Mouse (Mus musculus): ENCODE measurements around the gene Kbtbd4. TPM values are rescaled to one million over a fixed set of nuclear protein-coding genes. Genes with fewer than 3 reads are reported as not detected.
A peak's percentile ranks its signal among the peaks of the same experiment; 100 is the strongest.

Gene Kbtbd4
- polyA plus RNA-seq, 1 experiment from 2014 or later: 55.2 TPM

DNA sequence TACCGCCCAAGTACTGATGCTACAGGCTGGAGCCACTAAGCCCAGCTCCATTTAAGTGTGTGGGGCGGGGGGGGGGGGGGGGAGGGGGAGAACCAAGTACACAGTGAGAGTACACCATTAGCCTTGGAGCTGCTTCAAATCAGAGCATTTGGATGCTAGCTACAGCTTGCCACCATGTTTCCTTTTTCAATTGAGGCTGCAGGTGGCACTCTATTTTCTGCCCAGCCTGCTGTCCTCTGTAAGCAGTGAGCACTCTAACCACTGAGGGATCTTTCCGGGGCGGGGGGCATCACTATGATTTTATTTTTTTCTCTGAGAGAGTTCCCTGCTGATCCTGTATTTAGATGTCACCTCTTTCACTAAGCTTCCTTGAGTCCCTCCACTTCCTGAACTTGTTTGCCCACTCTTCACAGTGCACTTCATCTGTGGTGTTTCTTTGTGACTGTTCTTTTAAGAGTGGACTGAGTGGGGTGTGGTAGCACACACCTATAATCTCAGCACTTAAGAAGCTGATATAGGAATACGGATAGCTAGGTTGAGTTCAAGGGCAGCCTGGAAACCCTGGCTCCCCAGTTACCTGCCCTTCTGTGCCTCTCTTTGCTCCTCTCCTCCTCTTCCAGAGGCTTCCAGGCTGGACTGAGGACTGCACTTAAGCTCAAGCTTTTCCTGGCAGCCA is 26.8 kb upstream of the Kbtbd4 start:
- no peaks in the 10 kb centered on the region for H3K9me3 ChIP-seq (ENCODE audit: control insufficient read depth, low read length)
- ATAC-seq (ENCODE audit: low FRiP score, low TSS enrichment) (no peak), DNase-seq (no peak)
- 69% methylated on average over 5 of the region's 5 CpGs for WGBS
- no peaks in the 10 kb centered on the region for H3K27me3 ChIP-seq (ENCODE audit: control insufficient read depth, insufficient read depth, low read length)
- no peak overlapping the region for H3K4me2 ChIP-seq (ENCODE audit: low read length)
- H3K4me1 ChIP-seq (ENCODE audit: control insufficient read depth, insufficient read depth, low read length): peaks cover 6% of the 10 kb centered on the region; the same call in 1 of the 2 replicates
- H3K4me3 ChIP-seq (replicated peaks; ENCODE audit: low read depth, low read length): no peak overlapping the region
- no peak overlapping the region for H3K27ac ChIP-seq (replicated peaks; ENCODE audit: low read depth, low read length)
- no peaks in the 10 kb centered on the region for H3K36me3 ChIP-seq (ENCODE audit: control insufficient read depth, insufficient read depth, low read length)
- H3K9ac ChIP-seq (replicated peaks; ENCODE audit: low read length): no peak overlapping the region

DNA sequence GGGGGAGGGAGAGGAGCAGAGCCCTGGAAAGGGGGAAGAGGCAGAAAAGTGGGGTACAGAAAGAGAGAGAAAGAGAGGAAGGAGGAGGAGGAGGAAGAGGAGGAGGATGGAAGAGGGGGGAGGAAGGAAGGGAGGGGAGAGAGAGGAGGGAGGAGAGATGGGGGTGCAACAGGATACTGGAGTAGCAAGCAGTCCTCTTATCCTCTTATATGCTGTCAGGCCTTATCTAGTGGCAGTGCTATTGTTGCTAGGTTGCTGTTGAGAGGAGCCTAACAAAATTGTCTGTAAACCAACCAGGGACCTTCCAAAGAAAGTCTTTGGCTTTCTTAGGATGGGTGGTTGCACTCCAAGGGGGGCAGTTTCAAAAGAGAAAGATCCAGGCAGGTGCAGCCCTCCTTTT is 25.1 kb upstream of the Kbtbd4 start:
- no peaks in the 10 kb centered on the region for H3K27me3 ChIP-seq (ENCODE audit: control insufficient read depth, insufficient read depth, low read length)
- H3K4me1 ChIP-seq (ENCODE audit: control insufficient read depth, insufficient read depth, low read length): peaks cover 9% of the 10 kb centered on the region
- no peaks in the 10 kb centered on the region for H3K9me3 ChIP-seq (ENCODE audit: control insufficient read depth, low read length)
- ATAC-seq (ENCODE audit: low FRiP score, low TSS enrichment) (no peak), DNase-seq (no peak)
- no peak overlapping the region for H3K27ac ChIP-seq (replicated peaks; ENCODE audit: low read depth, low read length)
- no peak overlapping the region for H3K9ac ChIP-seq (replicated peaks; ENCODE audit: low read length)
- H3K4me3 ChIP-seq (replicated peaks; ENCODE audit: low read depth, low read length): no peak overlapping the region
- H3K4me2 ChIP-seq (ENCODE audit: low read length): no peak overlapping the region
- no peaks in the 10 kb centered on the region for H3K36me3 ChIP-seq (ENCODE audit: control insufficient read depth, insufficient read depth, low read length)

DNA sequence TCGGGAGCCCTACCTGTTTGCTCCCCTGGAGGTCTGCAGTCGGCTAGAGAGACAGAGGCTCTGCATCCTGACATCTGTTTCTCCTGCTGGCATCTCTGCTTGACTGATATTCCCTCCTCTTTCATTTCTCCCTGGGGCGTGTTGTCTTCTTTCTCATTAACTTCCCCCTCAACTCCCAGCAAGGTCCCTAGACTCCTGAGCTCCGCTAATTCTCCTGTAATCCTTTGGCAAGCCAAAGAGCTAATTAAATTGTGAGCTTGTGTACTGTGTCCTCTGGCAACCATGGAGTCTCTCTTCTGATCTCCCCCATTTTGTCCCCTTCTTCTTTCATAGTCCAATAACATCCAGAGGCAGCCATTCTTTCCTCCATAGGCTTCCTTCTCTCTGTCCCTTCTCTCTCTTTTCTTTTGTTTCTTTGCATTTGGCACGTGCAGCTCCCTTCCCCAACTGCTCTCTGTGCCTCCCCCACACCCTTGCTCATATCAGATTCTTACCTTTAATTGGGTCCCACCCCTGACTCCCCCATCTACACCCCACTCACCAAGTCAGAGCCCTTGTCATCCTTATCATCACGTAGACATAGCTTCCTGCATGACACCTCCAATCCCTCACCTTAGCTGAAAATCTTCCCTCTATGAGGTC is 24.3 kb upstream of the Kbtbd4 start:
- Histone ChIP-seq H3K36me3 (ENCODE audit: control insufficient read depth, insufficient read depth, low read length) (no peaks in the 10 kb centered on the region), H3K4me1 (ENCODE audit: control insufficient read depth, insufficient read depth, low read length) (peaks cover 12% of the 10 kb centered on the region), H3K27me3 (ENCODE audit: control insufficient read depth, insufficient read depth, low read length) (no peaks in the 10 kb centered on the region), H3K9me3 (ENCODE audit: control insufficient read depth, low read length) (no peaks in the 10 kb centered on the region), H3K27ac (replicated peaks; ENCODE audit: low read depth, low read length) (0 out of 2 replicates have a peak overlapping the region, but pooled peaks have one; percentile 6), H3K4me3 (replicated peaks; ENCODE audit: low read depth, low read length) (no peak overlapping the region), H3K4me2 (ENCODE audit: low read length) (peak overlapping the region; percentile 15; the same call in 1 of the 2 replicates), H3K9ac (replicated peaks; ENCODE audit: low read length) (no peak overlapping the region)
- peak; percentile 60 for DNase-seq
- 0 out of 2 replicates have a peak, but pooled peaks have one; percentile 31 for ATAC-seq (ENCODE audit: low FRiP score, low TSS enrichment)
- 11% methylated on average over 6 of the region's 6 CpGs for WGBS

DNA sequence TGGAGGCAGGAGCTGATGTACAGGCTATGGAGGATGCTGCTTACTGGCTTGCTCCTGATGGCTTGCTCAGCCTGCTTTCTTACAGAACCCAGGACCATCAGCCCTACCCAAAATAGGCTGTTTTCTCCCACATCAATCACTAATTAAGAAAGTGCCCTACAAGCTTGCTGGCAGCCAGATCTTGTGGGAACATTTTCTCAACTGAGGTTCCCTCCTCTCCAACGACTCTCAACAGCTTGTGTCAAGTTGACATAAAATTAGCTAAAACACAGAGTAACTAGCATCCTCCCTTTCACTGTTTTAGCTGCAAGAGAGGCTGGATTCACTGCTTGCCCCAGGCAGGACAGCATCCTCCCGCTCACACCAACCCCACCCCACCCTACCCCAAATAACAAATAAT is 22.7 kb upstream of the Kbtbd4 start:
- H3K9me3 ChIP-seq (ENCODE audit: control insufficient read depth, low read length): no peaks in the 10 kb centered on the region
- H3K4me2 ChIP-seq (ENCODE audit: low read length): no peak overlapping the region
- H3K27ac ChIP-seq (replicated peaks; ENCODE audit: low read depth, low read length): no peak overlapping the region
- 89% methylated on average over 2 of the region's 2 CpGs for WGBS
- DNase-seq (no peak), ATAC-seq (ENCODE audit: low FRiP score, low TSS enrichment) (no peak)
- H3K4me3 ChIP-seq (replicated peaks; ENCODE audit: low read depth, low read length): no peak overlapping the region
- H3K4me1 ChIP-seq (ENCODE audit: control insufficient read depth, insufficient read depth, low read length): peaks cover 12% of the 10 kb centered on the region
- no peaks in the 10 kb centered on the region for H3K36me3 ChIP-seq (ENCODE audit: control insufficient read depth, insufficient read depth, low read length)
- no peak overlapping the region for H3K9ac ChIP-seq (replicated peaks; ENCODE audit: low read length)
- no peaks in the 10 kb centered on the region for H3K27me3 ChIP-seq (ENCODE audit: control insufficient read depth, insufficient read depth, low read length)

DNA sequence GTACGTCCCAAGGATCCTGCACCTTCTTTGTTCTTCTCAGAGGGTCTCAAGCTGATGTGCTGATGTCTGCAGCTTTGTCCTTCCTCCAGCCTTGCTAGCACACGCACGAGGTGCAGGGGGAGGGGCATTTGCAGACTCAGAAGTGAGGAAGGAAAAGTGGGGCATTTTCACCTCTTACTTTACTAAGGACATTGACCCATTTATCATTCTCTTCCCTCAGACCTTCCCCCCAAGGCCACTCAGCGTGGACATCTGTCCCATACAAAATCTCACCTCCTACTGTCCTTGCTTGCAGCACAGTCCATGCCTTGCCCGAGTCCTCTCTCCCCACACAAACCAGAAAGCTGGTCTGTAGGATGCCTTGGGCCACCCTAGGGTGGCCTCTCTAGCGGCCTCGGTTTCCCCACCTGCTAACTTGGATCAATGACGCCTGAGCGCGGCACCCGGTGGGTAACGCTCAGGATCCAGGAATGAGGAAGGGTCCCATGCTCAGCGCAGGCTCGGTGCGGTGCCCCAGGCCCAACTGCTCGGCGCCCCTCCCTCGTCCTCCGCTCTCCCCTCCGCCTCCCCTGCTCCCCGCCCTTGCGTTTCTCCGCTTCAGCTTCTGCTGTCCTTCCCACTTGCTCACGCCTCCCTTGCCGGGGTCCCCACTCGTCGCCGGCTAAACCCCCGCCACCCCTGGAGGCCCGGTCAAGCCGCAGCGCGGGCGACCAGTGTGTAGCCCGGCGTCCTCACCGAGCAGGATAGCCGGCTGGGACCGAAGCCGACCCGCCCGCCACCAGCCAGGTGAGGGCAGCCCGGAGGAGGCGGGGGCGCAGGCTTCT is 19.1 kb upstream of the Kbtbd4 start, which contains the start of gene C1qtnf4:
C1qtnf4 (plus strand) TSS at position 643 of the 824 bp plus-strand sequence.
- DNase-seq (peak; percentile 84), ATAC-seq (ENCODE audit: low FRiP score, low TSS enrichment) (peak; percentile 72)
- peak within 1 kb of the TSS; percentile 71 for H3K4me3 ChIP-seq (replicated peaks; ENCODE audit: low read depth, low read length)
- peak within 1 kb of the TSS; percentile 82 for H3K4me2 ChIP-seq (ENCODE audit: low read length)
- under 1% methylated on average over 45 of the region's 45 CpGs for WGBS
- H3K27ac ChIP-seq (replicated peaks; ENCODE audit: low read depth, low read length): peak within 1 kb of the TSS; percentile 91
- H3K9ac ChIP-seq (replicated peaks; ENCODE audit: low read length): peak within 1 kb of the TSS; percentile 93
- H3K4me1 ChIP-seq (ENCODE audit: control insufficient read depth, insufficient read depth, low read length): peaks cover 36% of the 10 kb centered on the region
- H3K36me3 ChIP-seq (ENCODE audit: control insufficient read depth, insufficient read depth, low read length): peaks cover 3% of the 10 kb centered on the region; the same call in 1 of the 2 replicates
- H3K27me3 ChIP-seq (ENCODE audit: control insufficient read depth, insufficient read depth, low read length): peaks cover 28% of the 10 kb centered on the region
- H3K9me3 ChIP-seq (ENCODE audit: control insufficient read depth, low read length): no peaks in the 10 kb centered on the region

DNA sequence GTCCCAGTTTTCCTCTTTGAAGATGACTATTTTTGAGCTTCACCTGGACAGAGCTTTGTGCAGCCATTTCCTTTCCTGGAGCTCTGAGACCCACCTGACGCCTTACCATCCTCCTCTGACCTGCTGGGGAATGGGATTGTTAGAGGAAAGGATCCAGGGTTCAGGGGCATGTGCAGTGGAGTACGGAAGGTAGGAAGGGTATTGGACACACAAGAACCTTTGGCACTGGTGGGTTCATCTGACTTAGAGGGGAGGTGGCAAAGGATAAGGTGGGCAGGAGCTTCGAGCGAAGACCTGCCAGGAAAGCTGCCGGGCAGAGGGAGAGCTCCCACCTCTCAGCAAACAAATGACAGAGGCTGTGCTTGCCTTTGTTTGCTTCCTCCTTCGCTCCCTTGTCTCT is 18.1 kb upstream of the Kbtbd4 start:
- Histone ChIP-seq H3K27ac (replicated peaks; ENCODE audit: low read depth, low read length) (peak overlapping the region; percentile 91), H3K9me3 (ENCODE audit: control insufficient read depth, low read length) (no peaks in the 10 kb centered on the region), H3K27me3 (ENCODE audit: control insufficient read depth, insufficient read depth, low read length) (peaks cover 28% of the 10 kb centered on the region), H3K4me3 (replicated peaks; ENCODE audit: low read depth, low read length) (peak overlapping the region; percentile 71), H3K36me3 (ENCODE audit: control insufficient read depth, insufficient read depth, low read length) (peaks cover 4% of the 10 kb centered on the region; the same call in 1 of the 2 replicates), H3K4me2 (ENCODE audit: low read length) (peak overlapping the region; percentile 82), H3K9ac (replicated peaks; ENCODE audit: low read length) (peak overlapping the region; percentile 93), H3K4me1 (ENCODE audit: control insufficient read depth, insufficient read depth, low read length) (peaks cover 37% of the 10 kb centered on the region)
- DNase-seq (peak; percentile 43), ATAC-seq (ENCODE audit: low FRiP score, low TSS enrichment) (no peak)
- WGBS: 20% methylated on average over 6 of the region's 6 CpGs

DNA sequence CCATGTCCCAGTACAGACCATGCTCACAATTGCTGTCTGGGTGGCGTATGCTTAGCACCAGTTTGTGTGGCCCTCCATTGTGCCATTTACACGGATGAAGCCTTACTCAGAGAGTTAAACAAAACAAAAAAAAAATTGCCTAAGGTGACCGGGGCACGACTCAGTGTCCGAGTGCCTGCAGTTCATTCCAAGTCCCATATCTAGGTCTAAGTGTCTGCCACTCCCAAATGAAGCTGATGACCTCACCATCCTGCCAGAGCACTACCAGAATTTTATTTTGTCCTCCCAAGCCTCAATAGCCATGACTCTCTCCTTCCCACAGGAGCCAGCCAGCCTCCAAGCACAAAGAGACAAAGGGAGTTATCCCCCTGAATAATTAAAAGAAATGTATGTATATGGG is 16.9 kb upstream of the Kbtbd4 start:
- Histone ChIP-seq H3K4me1 (ENCODE audit: control insufficient read depth, insufficient read depth, low read length) (peaks cover 37% of the 10 kb centered on the region), H3K27me3 (ENCODE audit: control insufficient read depth, insufficient read depth, low read length) (peaks cover 28% of the 10 kb centered on the region), H3K27ac (replicated peaks; ENCODE audit: low read depth, low read length) (no peak overlapping the region), H3K4me3 (replicated peaks; ENCODE audit: low read depth, low read length) (peak overlapping the region; percentile 71), H3K9me3 (ENCODE audit: control insufficient read depth, low read length) (no peaks in the 10 kb centered on the region), H3K9ac (replicated peaks; ENCODE audit: low read length) (peak overlapping the region; percentile 93), H3K36me3 (ENCODE audit: control insufficient read depth, insufficient read depth, low read length) (peaks cover 15% of the 10 kb centered on the region), H3K4me2 (ENCODE audit: low read length) (peak overlapping the region; percentile 82)
- 70% methylated on average over 5 of the region's 5 CpGs for WGBS
- no peak for ATAC-seq (ENCODE audit: low FRiP score, low TSS enrichment)
- DNase-seq: no peak

All from midbrain, embryonic 14.5 days (tissue).